Mouse (Mus musculus) olfactory bulb, adult 2 months (tissue): ENCODE data around the gene Ddost. TPM values are rescaled to one million over a fixed set of nuclear protein-coding genes. Genes with fewer than 3 reads are reported as not detected.

Experiments used
- H3K27ac ChIP-seq: fragments of 200-500 bp; 2 replicates; pipeline ENCODE4 v1.5.1; 2012; ENCODE audit warnings: low read depth, low read length; ENCODE audit not compliant: insufficient read depth
- H3K4me1 ChIP-seq: fragments of 200-500 bp; 2 replicates; pipeline ENCODE4 v1.6.1; 2012; ENCODE audit warnings: low read length; ENCODE audit not compliant: control insufficient read depth, insufficient read depth
- H3K4me3 ChIP-seq: fragments of 200-500 bp; 2 replicates; pipeline ENCODE4 v1.5.1; 2012; ENCODE audit warnings: mild to moderate bottlenecking, low read depth, low read length, moderate library complexity; ENCODE audit not compliant: insufficient read depth
- CTCF ChIP-seq: fragments of 200-500 bp; IDR thresholded peaks from 2 replicates; pipeline ENCODE4 v1.5.1; 2012; ENCODE audit warnings: low read depth, mild to moderate bottlenecking, low read length, moderate library complexity; ENCODE audit not compliant: insufficient read depth
- POLR2A ChIP-seq: fragments of 200-500 bp; IDR thresholded peaks from 2 replicates; pipeline ENCODE4 v1.6.1; 2012; ENCODE audit warnings: mild to moderate bottlenecking, low read depth, low read length, moderate library complexity; ENCODE audit not compliant: insufficient read depth
- WGBS: fragments of 180-500 bp; shearing (Covaris S2); methylation state at CpG from one replicate; pipeline ENCODE4 v1.1.7; 2018; 5-methylcytosine and 5-hydroxymethylcytosine counted together
- polyA plus RNA-seq: library from polyadenylated mRNA; stranded (reverse); fragments of >200 nt; gene quantifications from 2 replicates; pipeline ENCODE4 v1.2.4, GENCODE M21; 2012; ENCODE audit warnings: low replicate concordance; ENCODE audit not compliant: missing spikeins, insufficient read depth, insufficient read length

Ddost gene
- polyA plus RNA-seq, 1 experiment, result not detected

GRCm38 (mm10) chr4:138282834-138283233, 21.7 kb upstream of the Ddost start:
- H3K4me3 ChIP-seq, result no peak overlapping the region
- H3K4me1 ChIP-seq, result peaks cover 11% of the 10 kb centered on the region
- WGBS, result 20% methylated on average over 4 of the region's 4 CpGs
- H3K27ac ChIP-seq, result no peak overlapping the region
- TF ChIP-seq CTCF (no peak), POLR2A (no peak)

GRCm38 (mm10) chr4:138286411-138286810, 18.1 kb upstream of the Ddost start:
- 93% methylated on average over 12 of the region's 12 CpGs for WGBS
- Histone ChIP-seq H3K4me3 (no peak overlapping the region), H3K4me1 (no peaks in the 10 kb centered on the region), H3K27ac (no peak overlapping the region)
- TF ChIP-seq POLR2A, result no peak
- TF ChIP-seq CTCF, result no peak

- peaks cover 4% of the 10 kb centered on the region for H3K4me1 ChIP-seq
Observed at GRCm38 (mm10) chr4:138288691-138289090, 15.8 kb upstream of the Ddost start.

GRCm38 (mm10) chr4:138292028-138292427, 12.5 kb upstream of the Ddost start:
- WGBS, result 88% methylated on average over 13 of the region's 13 CpGs

More at GRCm38 (mm10) chr4:138288691-138289090, 15.8 kb upstream of the Ddost start:
- Histone ChIP-seq H3K4me3 (no peak overlapping the region), H3K27ac (no peak overlapping the region)
- TF ChIP-seq CTCF (no peak), POLR2A (no peak)
- 86% methylated on average over 7 of the region's 7 CpGs for WGBS

GRCm38 (mm10) chr4:138293261-138293948, 11.1 kb upstream of the Ddost start:
- Histone ChIP-seq H3K27ac (no peak overlapping the region), H3K4me1 (peaks cover 9% of the 10 kb centered on the region), H3K4me3 (no peak overlapping the region)
- WGBS, result 74% methylated on average over 18 of the region's 18 CpGs
- no peak for TF ChIP-seq CTCF
- no peak for TF ChIP-seq POLR2A

More at GRCm38 (mm10) chr4:138292028-138292427, 12.5 kb upstream of the Ddost start:
- TF ChIP-seq POLR2A (no peak), CTCF (no peak)
- Histone ChIP-seq H3K4me1 (peaks cover 9% of the 10 kb centered on the region), H3K27ac (no peak overlapping the region), H3K4me3 (no peak overlapping the region)

- WGBS, result 52% methylated on average over 12 of the region's 14 CpGs
- TF ChIP-seq CTCF (no peak), POLR2A (no peak)
- H3K4me1 ChIP-seq, result peaks cover 9% of the 10 kb centered on the region
- no peak overlapping the region for H3K27ac ChIP-seq
- no peak overlapping the region for H3K4me3 ChIP-seq
Observed at GRCm38 (mm10) chr4:138293949-138294550, 10.5 kb upstream of the Ddost start.

- TF ChIP-seq POLR2A (no peak), CTCF (no peak)
- Histone ChIP-seq H3K4me3 (no peak overlapping the region), H3K27ac (no peak overlapping the region), H3K4me1 (peaks cover 9% of the 10 kb centered on the region)
- 86% methylated on average over 10 of the region's 10 CpGs for WGBS
Observed at GRCm38 (mm10) chr4:138301271-138301780, 3.2 kb upstream of the Ddost start.

GRCm38 (mm10) chr4:138303011-138303410, 1.5 kb upstream of the Ddost start:
- WGBS, result 91% methylated on average over 3 of the region's 3 CpGs
- TF ChIP-seq CTCF, result no peak
- TF ChIP-seq POLR2A, result no peak

GRCm38 (mm10) chr4:138303742-138304141, 788 bp upstream of the Ddost start:
- Histone ChIP-seq H3K4me1 (peaks cover 9% of the 10 kb centered on the region), H3K4me3 (peak overlapping the region; percentile 64), H3K27ac (no peak overlapping the region)
- 12% methylated on average over 18 of the region's 18 CpGs for WGBS
- TF ChIP-seq CTCF (no peak), POLR2A (no peak)

More at GRCm38 (mm10) chr4:138303011-138303410, 1.5 kb upstream of the Ddost start:
- Histone ChIP-seq H3K4me1 (peaks cover 9% of the 10 kb centered on the region), H3K4me3 (no peak overlapping the region), H3K27ac (no peak overlapping the region)
